Mouse (Mus musculus): ENCODE data around the gene Mbd6.
"Not testable (repeated sequence)": the region's sequence is repeated elsewhere in the genome, so short reads cannot be mapped to it uniquely, and the experiment has no call there.

The Mbd6 gene

DNA sequence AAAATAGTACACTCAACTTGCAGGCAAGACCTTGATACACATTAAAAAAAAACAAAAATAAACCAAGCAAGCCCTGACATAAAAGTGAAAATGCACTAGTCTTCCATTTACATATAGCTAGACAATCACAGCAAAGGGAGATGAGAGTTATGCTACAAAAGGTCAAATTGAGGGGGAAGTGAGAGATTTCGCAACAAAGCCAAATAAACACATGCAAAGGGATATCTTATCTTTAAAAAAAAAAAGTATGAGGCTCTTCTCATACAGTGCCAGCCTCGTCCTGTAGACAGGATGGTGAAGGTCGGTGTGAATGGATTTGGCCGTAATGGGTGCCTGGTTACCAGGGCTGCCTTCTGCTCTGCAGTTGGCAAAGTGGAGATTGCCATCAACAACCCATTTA is 24.0 kb upstream of the Mbd6 start:
- no peak for DNase-seq (ENCODE audit: low spot score)

DNA sequence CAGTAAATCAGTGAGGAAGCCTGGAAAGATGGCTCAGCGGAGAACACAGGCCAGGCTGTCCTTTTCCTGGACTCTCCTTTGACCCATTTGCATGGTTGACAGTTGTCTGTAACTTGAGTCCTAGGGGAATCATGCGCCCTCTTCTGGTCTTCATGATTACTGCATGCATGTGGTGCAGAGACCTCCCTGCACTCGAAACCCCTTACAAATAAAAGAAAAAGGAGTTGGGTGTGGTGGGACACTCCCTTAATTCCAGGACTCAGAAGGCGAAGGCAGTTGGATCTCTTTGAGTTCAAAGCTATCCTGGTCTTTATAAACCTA is 23.5 kb upstream of the Mbd6 start:
- peak; percentile 73 for DNase-seq (ENCODE audit: low spot score)

- DNase-seq (ENCODE audit: low spot score), result peak; percentile 91
These were observed 22.9 kb upstream of the Mbd6 start, which contains the start of gene Mars for GRCm38 (mm10) chr10:127311476-127312355. Gene Mars (minus strand): TSS chr10:127311786.

DNA sequence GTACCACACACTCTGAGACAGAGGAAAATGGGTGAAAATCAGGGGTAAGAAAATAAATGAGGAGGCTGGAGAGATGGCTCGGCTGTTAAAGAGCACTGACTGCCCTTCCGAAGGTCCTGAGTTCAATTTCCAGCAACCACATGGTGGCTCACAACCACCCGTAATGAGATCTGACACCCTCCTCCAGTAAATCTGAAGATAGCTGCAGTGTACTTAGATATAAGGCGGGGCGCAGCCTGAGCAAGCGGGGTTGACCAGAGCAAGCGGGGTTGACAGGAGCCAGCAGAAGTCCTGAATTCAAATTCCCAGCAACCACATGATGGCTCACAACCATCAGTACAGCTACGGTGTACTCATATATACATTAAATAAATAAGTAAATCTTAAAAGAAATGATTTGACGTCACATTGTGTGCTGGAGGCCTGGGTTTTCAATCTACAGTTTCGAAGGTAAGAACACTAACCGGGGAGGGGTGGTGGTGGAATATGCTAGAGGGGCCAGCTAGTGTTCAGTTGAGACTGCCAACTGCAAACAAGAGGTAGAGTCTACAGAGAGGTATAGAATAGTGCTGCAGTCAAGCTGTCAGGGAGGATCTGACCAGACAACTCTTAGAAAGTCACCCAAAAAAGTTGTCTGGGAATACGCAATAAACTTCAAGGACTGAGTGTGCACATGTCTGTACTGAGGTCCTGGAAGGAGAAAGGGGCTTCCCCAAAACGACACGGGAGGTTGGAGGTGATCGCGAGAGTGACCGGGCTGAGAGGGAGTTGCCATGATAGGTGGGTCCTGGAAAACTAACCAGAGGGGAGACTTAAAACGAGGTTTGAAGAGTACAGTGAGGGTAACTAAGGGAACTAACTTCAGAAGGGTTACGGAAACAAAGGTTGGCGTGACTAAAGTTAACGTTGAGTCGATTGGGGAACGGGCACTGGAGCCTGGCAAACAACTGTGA is 22.0 kb upstream of the Mbd6 start:
- no peak for DNase-seq (ENCODE audit: low spot score)

DNA sequence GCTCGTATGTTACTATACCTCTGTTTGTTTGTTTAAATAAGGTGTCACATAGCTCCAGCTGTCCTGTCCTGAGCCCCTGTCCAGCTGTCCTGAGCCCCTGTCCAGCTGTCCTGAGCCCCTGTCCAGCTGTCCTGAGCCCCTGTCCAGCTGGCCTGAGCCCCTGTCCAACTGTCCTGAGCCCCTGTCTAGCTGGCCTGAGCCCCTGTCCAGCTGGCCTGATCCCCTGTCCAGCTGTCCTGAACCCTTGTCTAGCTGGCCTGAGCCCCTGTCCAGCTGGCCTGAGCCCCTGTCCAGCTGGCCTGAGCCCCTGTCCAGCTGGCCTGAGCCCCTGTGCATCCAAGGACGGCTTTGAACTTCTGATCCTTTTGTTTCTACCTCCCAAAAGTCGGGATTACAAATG is 20.3 kb upstream of the Mbd6 start:
- DNase-seq (ENCODE audit: low spot score), result not testable (repeated sequence)

DNA sequence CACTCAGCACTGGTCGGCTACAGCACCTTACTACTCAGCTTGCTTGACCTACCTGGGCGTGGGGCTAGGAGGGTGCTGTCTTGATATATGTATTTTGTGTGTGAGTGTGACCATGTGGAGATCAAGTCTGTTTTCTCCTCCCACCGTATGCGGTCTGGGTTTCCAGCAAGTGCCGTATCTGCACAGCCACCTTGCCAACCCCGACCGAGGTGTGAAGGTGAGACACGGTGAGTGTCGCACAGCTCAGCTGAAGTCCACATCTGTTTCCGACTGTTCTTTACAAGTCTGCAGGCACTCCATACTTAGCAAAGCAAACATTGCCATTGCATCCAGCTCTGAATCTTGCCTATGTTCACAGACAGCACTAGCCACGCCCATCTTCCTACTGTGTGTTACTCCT is 14.3 kb upstream of the Mbd6 start:
- no peak for DNase-seq (ENCODE audit: low spot score)

GRCm38 (mm10) chr10:127300361-127300760 is 11.5 kb upstream of the Mbd6 start:
- no peak for DNase-seq (ENCODE audit: low spot score)

GRCm38 (mm10) chr10:127297015-127297871 is 8.4 kb upstream of the Mbd6 start:
- DNase-seq (ENCODE audit: low spot score), result no peak

DNA sequence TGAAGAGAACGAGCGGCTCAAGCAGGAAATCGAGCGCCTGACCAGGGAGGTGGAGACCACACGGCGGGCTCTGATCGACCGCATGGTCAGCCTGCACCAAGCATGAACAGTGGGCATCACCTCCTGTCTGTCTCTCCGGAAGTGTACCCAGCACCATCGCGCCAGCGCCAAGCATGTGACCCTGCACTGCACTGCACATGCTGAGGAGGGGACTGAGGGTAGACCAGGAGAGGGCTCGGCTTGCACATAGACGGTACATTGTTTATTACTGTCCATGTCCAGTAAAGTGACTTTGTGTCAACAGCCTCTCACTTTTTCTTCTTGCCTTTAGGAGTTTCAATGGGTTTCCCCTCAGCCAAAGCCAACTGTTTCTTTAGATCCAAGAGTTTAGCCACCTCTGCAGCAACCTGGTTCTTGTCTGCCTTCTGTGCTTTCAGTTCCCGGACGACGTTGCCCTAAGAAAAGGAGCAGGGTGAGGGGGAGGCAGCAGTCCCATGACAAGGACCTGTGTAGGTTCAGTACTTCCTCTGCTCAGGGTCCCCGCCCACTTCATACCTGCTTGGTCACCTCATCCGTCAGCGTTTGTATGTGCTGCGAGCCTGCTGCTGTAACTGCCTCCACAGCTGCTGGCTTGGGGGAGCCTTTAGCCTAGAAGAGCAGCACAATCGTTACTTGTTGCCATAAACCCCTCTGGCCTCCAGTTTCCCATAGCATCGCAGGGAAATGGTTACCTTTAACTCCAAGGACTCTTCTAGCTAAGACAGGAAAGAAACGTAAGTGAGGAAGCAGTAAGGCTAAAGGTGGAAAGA is 7.4 kb upstream of the Mbd6 start:
- no peak for DNase-seq (ENCODE audit: low spot score)

DNA sequence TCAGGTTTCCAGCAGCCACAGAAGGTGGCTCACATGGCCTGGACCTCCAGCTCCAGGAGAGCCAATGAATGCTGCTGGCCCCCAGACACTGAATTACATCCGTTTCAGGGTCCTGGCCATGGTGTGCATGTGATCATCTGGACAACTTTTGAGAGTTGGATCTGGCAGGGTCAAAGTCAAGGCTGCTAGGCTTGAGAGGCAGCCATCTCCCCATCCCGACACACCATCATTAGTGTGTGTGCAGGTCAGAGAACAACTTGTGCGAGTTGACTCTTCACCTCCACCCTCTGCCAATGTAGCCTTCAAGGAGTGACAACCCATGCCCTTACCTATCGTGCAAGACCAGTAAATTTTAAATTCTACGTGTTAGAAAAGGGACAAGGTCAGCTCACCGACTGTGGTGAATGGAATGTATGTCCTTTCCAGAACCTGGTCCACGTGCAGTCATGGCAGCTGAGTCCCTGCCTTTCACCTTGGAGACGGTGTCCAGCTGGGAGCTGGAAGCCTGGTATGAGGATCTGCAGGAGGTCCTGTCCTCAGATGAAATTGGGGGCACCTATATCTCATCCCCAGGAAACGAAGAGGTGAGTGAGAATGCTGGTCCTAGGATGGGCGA is 6.2 kb upstream of the Mbd6 start:
- no peak for DNase-seq (ENCODE audit: low spot score)

DNA sequence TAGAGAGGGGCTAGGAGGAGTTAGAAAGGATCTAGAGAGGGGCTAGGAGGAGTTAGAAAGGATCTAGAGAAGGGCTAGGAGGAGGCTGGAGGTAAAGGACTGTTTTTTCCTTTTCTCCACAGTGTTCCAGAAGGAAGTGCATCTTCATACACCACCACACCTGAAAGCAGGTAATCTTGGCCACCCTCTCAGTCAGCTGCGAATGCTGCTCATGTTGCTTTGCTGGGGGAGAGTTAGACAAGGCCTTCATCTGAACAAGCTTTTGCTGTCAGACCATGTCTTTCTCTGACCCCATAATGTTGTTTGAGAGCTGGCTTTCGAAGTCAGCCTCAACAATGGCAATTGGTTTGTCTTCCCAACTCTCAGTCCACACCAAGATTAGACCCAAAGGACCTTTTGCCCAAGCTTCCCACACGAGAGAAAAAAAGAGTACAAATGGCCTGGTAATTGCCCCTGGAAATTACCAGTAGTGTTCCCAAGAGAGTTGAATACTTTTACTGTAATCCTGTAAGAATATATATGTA is 4.8 kb upstream of the Mbd6 start:
- no peak for DNase-seq (ENCODE audit: low spot score)

DNA sequence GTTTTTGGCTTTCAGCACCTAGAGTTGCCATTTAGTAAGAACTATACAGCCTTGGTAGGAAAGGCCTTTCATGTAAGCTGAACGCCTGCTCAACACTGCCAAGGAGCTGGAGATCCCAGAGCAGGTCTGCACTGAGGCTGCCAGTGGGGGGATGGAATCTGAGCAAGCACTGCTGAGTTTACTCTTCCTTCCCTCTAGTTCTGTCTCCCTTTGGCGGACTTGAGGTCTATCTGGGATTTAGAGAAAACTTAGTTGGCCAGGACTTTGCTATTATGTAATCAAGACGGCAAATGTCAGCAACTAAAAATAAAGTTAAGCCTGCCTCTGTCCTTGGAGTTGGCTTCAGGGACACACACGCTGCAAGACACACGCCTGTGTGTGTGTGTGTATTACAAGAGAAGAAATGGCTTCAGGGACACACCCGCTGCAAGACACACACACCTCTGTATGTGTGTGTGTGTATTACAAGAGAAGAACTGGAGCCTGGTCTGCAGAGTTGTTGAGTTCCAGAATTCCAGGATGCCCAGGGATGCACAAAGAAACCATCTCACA is 4.2 kb upstream of the Mbd6 start:
- no peak for DNase-seq (ENCODE audit: low spot score)

DNA sequence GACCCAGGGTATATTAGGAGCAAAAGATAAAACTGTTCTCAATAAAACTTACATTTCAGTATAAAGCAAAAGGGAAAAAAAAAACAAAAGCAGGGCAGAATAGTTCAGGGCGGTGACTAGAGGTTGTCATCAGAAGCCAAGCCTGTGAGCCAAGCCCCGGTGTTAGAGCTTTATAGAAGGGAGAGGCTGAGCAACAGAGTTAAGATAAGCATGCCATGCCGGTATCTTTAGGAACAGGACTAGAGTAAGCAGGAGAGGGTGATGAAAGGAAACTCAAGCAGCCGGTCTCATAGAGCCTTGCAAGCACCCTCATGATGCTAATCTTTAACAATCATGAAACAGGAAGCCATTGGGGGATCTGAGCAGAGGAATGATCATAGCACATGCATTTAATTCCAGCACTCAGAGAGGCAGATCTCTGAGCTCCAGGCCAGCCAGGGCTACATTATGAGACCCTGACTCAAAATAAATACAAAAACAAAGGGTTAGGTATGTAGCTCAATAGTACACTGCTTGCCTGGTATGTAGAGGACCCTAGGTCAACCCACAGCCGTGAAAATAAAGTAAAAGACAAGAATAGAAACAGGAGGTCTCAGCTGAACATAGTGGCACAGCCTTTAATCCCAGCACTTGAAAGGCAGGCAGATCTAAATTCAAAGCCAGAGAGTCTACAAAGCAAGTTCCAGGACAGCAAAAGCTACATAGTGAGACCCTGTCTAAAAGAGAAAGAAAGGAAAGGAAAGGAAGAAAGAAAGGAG is 3.2 kb upstream of the Mbd6 start:
- no peak for DNase-seq (ENCODE audit: low spot score)

GRCm38 (mm10) chr10:127290930-127291880 is 2.4 kb upstream of the Mbd6 start:
- peak; percentile 39 for DNase-seq (ENCODE audit: low spot score)

DNA sequence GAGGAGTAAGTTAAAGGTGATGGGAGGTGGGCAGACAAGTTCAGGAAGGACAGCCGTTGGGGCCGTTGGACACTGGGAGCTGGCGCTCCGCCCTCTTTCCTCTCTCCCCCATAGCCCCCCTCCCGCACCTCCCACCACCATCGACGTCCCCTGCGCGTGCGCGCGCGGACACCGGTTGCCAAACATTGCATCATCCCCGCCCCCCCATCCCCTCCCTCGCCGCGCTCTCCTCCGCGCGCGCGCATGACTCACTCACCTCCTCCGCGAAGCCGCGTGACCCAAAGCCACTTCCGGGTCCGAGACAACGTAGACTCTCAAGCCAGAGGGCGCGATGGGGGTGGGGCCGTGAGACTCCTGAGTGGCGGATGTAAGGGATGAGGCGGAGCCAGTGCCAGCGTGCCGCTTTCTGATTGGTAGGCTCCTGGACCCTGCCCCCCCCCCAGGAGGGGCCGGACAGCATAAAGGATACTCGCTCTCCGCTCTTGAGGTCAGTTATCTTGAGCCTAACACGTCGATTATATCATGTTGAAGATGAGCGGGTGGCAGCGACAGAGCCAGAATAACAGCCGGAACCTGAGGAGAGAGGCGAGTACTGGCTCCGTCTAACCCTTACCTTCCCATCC is 1.6 kb upstream of the Mbd6 start:
- DNase-seq (ENCODE audit: low spot score), result peak; percentile 99

- peak; percentile 34 for DNase-seq (ENCODE audit: low spot score)
These were observed 864 bp upstream of the Mbd6 start for GRCm38 (mm10) chr10:127289573-127290191.

DNA sequence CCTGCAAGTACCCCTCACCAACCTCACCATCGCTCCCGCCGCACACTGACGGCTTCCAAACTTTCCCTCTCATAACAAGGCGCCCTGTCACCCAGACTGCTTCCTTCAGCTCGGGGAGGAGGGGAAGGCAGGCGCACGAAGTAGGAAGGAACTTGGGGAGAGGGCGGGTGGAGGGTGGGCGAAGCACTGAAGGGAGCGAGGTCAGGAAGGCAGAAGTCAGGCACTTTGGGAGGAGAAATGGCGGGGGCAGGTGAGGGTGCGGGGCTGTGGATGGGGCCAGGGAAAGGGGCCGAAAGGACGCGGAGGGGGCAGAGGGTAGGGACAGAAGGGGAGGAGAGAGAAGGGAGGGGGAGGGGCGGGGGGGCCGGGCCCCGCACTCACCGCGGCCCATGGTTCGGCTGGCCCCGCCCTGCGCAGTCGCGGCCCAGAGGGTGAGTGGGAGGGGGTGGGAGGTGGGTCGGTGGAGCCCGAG is 454 bp downstream of the Mbd6 start:
- DNase-seq (ENCODE audit: low spot score), result peak; percentile 49
